Mouse (Mus musculus) heart, adult 2 months (tissue): ENCODE results near the gene Erc2.

Experiments
- EP300 ChIP-seq: fragments of 200-500 bp; IDR thresholded peaks from 2 replicates; pipeline ENCODE4 v1.6.1; 2011; ENCODE audit warnings: low read depth, low read length, control low read depth; ENCODE audit not compliant: insufficient read depth
- POLR2A ChIP-seq: fragments of 200-500 bp; IDR thresholded peaks from 2 replicates; pipeline ENCODE4 v1.6.1; 2011; ENCODE audit warnings: mild to moderate bottlenecking, low read depth, low read length, control low read depth; ENCODE audit not compliant: insufficient read depth

DNA sequence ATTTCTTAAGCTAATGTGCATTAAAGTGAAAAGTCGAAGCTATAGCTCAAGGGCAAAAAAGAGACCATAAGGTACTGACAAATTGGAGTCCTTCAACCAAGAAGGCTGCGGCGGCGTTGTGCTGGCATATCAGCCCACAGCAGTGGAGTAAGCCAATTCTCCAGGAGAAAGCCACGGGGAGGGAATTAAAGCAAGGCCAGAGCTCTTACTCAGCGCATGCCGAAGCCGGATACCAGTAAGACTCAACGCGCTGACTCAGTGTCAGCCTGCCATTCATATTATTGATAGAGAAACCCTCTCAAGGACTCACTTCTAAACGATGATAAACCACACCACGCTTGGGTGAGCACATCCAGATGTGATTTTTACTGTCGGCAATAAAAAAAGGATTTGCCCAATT, 20.1 kb upstream of the Erc2 start:
- TF ChIP-seq POLR2A (no peak), EP300 (no peak)
